Mouse (Mus musculus) testis, adult 2 months (tissue): ENCODE data around the gene Gm6408.

Source experiments
- CTCF ChIP-seq: fragments of 200-500 bp; IDR thresholded peaks from 2 replicates; pipeline ENCODE4 v1.5.1; 2012; ENCODE audit warnings: low read depth, mild to moderate bottlenecking, inconsistent platforms, low read length, moderate library complexity; ENCODE audit not compliant: control insufficient read depth, insufficient read depth, insufficient replicate concordance
- POLR2A ChIP-seq: fragments of 200-500 bp; IDR thresholded peaks from 2 replicates; pipeline ENCODE4 v1.6.1; 2012; ENCODE audit warnings: low read depth, mild to moderate bottlenecking, inconsistent platforms, low read length, moderate library complexity; ENCODE audit not compliant: control insufficient read depth

GRCm38 (mm10) chr5:146436796-146437195 is 45.0 kb upstream of the Gm6408 start:
- TF ChIP-seq CTCF (no peak), POLR2A (no peak)
